Mouse (Mus musculus) left cerebral cortex, postnatal 25 days (tissue): ENCODE results near the gene Ammecr1. TPM values are rescaled to one million over a fixed set of nuclear protein-coding genes. Genes with fewer than 3 reads are reported as not detected.

ENCODE experiments used
- DNase-seq, 2 experiments: peaks; one replicate each; pipeline ENCODE4 v3.0.0; 2022; ENCODE audit warnings: low spot score in 2 of 2, mixed read lengths in 1 of 2
- intact Hi-C: fragments of 180-260 bp; cut with DNase I; formaldehyde crosslinking; loops from one replicate; pipeline ENCODE4 v1.15.1; 2025
- total RNA-seq, 2 experiments: library from RNA; stranded (reverse); gene quantifications; 2 replicates each; pipeline ENCODE4 v1.2.3; 2021

Ammecr1 gene
- total RNA-seq, 2 experiments from 2014 or later: 2.9 to 3.1 TPM

DNA sequence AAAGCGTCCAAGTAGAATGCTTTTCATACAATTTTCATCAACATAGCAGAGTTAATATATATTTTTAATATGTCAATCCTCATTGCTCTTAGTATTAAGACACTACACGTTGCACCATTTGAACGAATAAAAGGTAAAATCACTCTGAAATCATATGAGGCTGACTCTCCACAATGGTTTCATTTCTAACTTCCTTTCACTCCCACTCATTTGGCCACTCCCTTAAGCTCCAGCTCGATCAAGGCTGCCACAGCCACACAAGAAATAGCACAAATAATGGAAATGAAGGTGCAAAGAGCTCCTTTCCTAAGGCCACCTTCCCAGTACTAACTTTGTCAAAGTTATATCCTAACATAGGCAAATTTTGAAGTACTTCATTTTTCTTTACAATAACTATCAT, 38.1 kb downstream of the Ammecr1 start:
- no peak for DNase-seq
- intact Hi-C loops: no loop called here

DNA sequence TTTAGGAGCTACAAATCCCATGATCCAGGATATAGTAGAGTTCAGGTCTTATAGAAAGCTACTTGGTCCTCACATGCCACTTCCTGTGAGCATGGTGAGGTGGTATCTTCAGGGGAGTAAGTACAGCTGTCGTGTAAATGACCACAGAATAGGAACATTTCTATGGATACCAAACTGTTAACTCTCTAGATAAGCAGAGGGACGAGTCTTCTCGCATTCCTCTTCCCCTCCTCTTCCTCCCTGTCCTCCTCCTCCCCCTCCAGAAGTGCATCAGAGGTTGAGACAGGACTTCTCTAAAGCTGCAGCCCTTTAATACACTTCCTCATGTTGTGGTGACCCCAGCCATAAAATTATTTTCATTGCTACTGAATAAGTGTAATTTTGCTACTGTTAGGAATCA, 49.1 kb downstream of the Ammecr1 start:
- intact Hi-C loops: no loop called here
- DNase-seq: no peak

GRCm38 (mm10) chrX:142916719-142917118, 49.8 kb downstream of the Ammecr1 start:
- intact Hi-C loops: no loop called here
- DNase-seq: no peak

DNA sequence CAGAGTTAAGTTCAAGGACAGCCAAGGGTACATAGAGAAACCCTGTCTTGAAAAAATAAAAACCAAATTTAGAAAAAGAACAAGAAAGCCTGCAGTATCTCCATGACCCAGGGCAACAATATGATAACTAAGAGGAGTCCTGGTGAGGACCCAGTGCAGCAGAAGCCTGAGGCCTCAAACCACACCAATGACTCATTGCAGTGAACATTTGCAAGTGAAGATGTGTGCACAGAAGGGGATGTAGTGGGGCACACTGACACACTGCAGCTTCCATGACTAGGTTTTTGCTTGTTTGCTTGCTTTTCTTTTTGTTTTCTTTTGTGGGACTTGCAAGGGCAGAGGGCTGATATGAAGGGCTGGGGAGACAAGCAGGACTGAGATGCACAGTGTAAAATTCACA, 52.3 kb downstream of the Ammecr1 start:
- intact Hi-C loops: no loop called here
- DNase-seq: no peak

- intact Hi-C loops: no loop called here
- DNase-seq: no peak
Observed at GRCm38 (mm10) chrX:142903854-142904253, 62.7 kb downstream of the Ammecr1 start.

DNA sequence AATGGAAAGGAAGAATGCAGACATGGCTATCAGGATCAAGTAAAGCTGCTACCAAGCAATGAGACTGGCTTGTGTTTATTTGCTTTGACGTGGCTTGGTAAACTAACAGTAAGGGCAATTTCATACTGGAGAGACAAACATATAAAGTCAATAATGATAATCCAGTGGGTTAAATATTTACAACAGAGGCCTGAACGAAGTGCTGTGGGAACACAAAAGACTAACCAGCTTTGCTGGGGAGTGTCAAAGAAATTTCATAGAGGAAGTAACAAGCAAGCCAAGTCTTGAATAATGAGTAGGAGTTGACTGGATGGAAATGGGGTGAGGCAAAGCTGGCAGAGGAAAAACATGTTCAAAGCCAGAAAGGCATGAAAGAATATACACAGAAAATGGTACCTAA, 63.9 kb downstream of the Ammecr1 start:
- no peak for DNase-seq

DNA sequence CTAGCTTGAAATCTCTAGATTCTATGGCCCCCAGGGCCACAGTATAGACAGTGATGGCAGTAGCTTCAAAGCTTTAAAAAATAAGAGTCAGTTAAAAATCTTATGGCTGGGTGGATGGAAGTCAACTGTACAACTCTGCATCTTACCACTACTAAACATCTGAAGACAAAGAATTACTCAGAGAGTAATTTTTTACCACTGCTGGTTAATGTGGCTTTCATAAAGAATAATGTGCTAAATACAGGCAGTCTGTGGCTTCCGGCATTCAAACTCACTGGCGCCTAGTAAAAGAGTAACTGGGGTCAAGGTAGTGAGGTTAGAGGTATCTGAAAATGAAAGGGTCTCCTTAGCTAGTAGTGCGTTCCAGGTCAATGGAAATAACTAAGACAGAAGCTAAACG, 64.6 kb downstream of the Ammecr1 start:
- intact Hi-C loops: no loop called here
- no peak for DNase-seq

More for the DNA sequence above, 63.9 kb downstream of the Ammecr1 start:
- intact Hi-C loops: no loop called here

DNA sequence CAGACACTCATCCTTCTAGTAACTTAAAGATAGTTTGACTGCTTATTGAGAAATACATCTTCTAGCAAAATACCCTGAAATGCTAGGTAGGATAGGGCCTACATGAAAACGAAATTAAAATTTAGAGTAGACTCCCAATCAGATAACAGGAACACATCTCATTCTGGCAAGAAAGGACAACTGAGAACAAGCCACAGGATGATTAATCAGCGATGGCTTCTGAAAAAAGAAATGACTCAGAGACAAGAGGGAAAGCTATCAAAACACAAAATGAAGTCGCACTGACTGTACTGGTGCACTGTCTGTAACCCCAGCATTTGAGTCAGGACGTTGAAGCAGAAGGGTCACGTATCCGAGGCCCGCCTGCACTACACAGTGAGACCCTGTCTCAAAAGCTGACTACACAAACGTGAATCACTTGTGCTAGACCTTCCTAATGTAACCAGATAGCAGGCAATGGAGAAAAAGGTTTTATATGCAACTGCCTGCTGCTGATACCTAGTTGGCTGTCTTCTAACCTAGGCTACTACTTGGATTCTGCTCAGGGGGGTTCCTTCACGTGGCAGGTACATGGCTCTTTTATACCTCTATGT, 68.1 kb downstream of the Ammecr1 start:
- peak in 1 of 2 experiments; percentile 1 for DNase-seq
- intact Hi-C loops: no loop called here

DNA sequence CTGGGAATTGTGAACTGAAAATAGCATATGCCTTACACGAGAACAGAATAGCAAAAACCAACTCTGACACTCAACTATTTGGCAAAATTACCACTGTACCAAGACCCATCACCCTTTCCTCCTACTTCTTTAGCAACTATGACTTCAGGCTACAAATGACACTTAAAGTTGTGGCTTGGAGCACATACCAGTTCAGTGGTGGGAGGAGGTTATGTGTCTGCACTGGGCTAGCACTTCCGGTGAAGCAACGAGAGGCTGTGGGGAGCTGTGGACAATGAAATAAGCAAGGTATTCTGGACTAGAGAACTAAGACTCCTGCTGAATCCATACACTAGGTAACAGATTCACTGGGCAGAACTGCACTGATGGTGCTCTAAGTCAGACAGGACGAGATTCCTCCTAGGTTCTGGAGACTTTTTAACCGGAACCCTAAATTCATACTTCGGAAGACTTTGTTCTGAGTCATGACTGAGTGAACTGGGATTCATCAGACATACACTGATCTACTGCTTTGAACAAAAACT, 69.0 kb downstream of the Ammecr1 start:
- no peak for DNase-seq
- intact Hi-C loops: no loop called here

DNA sequence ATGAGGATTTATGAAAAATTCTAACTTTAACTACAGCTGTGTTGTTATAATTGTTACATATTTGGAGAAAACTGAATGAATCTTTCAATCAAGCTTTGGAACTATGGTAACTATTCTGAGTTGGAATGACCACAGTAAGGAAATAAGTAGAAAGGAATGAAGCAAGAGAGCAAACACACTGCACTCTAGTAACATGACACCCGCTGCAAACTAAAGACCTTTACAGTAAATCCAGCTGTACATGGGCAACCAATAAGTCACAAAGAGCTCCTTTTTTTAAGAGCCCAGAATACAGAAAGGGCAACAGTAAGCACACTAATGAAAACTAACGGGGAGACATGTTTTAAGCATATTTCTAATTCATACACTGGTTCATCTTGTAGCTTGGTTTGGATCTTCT, 71.2 kb downstream of the Ammecr1 start:
- no peak for DNase-seq
- intact Hi-C loops: no loop called here

DNA sequence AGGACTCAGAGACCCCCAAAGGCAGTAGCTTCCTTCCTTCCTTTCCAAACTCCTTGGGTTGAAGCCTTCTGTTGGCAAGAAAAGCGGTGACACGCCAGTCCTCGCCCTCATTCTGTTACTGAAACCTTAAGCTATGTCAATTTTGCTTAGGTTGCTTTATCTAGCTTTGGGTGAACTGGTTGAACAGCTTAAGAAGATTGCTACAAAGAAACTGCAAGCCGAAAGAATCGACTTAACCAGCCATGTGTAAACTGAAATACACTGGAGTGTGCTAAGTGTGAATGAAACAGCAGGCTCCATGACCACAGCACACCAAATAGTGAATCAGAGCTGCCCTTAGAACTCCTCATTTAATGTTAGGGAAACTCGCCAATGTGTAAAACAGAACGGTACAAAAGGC, 80.6 kb downstream of the Ammecr1 start:
- DNase-seq: no peak
- intact Hi-C loops: no loop called here

DNA sequence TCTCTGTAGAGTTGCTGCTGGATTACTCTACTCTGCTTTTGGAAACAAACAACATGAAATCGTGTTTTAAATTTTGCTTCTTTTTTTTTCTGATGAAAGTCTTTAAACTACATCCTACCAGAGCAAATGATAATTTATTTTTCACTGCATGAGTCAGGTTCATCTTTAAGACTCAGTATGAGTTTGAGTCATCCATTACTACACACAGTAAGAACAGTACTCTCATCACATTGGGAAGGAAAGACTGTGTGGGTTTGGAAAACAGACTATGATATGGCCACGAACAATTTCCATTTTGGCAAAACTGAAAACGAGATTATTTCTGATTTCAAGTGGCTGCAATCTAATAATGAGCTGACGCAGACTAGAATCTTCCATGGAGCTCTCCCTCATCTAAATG, 82.9 kb downstream of the Ammecr1 start:
- intact Hi-C loops: no loop called here
- no peak for DNase-seq

DNA sequence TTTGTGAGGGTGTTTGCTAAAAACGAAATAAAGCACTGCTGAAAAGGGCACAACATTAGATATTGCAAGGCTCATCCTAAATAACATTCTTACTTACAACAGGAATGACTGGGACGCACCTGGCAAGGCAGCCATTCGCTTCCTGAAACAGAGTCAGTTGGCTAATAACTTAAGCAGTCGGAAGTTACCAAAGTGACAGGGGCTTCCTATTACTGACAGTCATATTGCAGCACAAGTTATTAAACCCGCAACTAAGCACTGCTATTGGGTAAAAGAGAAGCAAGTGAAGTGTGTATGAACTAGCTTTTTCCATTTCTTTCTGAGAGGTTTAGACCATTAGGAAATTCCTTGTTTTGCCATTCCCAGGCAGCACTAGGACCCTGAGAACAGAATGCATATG, 84.3 kb downstream of the Ammecr1 start:
- no peak for DNase-seq
- intact Hi-C loops: no loop called here

DNA sequence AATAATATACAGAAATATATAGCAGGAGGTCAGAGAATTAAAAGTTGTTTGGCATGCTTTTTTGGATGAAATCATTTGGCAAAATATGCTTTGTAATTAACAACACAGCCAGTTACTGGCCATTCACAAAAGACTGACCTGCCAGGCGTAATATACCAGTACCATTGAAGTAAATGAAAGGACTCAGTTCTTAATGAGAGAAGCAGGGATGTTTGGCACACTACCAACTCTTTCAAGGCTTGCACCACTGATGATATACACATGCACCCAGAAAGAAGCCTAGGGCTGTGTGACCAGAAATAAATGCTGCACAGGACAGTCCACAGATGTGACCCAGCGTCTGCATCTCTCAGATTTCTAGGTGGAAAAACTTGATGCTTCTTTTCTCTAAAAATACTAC, 96.7 kb downstream of the Ammecr1 start:
- DNase-seq: no peak
- intact Hi-C loops: no loop called here

DNA sequence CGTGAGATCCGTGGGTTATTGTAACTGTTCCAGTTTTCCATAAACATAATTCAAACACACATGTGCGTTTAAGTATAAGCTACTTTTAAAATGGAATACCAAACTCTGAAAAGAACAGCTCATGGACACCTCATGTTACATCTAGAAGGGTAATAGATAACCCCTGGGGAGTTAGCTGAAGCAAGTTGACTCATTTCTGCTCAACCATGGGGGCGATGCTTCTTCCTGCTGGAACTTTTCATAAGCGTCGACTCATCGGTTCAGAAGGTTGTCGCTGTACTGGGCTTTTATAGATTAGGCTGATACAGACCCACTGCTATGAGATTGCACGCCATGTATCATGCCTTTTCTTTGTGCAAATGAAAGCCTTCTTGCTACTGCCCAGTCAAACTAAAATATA, 118.5 kb downstream of the Ammecr1 start:
- DNase-seq: no peak
- intact Hi-C loops: no loop called here

- intact Hi-C loops: no loop called here
- DNase-seq: no peak
Observed at GRCm38 (mm10) chrX:142846266-142846665, 120.3 kb downstream of the Ammecr1 start.

GRCm38 (mm10) chrX:142841916-142842315, 124.6 kb downstream of the Ammecr1 start:
- DNase-seq: no peak
- intact Hi-C loops: no loop called here

DNA sequence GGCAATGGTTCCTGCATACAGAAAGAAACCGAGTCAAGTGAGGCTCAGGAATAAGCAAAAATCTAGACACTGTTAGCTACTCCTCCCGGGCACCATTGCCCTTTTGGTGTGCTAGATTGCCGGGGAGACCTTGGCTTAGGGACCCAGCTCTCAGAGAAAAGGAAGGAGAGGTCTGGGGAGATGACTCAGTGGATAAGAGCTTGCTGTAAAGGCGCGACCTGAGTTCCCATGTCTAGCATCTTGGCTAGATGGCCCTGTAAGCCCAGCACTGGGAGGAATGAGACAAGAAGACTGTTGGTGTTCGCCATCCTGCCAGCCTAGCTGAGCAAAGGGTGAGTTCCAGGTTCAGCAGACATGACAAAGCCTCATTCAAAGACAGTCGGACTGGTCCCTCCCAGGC, 127.1 kb downstream of the Ammecr1 start:
- no peak for DNase-seq
- intact Hi-C loops: no loop called here

DNA sequence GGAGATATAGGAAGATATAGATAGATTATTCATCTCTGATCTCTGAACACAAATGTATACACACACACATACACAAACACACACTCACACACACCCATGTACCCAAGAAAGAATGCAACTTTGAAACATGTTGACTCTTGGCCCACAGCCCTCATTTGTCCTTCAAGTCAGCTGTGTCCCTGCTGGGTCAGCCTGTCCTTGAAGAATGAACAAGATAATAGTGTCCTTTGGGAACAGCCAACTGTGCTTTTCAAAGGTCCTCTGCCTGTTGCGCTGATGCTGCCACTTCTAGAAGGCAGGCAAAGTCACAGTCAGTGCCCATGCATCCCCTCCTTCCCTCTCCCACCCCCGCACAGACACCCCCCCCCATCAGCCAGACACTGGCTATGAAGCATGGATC, 127.7 kb downstream of the Ammecr1 start:
- no peak for DNase-seq
- intact Hi-C loops: no loop called here

DNA sequence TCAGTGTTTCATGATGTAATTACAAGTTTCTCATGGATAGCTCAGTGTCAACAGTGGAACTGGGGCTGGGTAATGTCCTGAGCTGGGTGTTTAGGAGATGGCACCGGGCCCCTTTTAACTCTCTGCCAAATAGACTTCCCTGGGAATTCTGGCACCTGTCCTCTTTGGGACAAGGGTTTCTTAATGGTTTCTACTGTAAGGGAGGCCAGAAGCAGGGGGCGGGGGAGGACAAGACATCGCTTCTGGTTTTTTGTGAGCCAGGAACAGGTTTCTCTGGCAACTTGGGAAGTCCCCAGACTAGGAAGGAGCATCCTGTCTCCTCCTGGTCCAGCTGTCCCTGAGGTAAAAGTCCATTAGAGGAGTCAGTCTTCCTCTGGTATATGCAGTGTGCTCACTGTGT, 129.2 kb downstream of the Ammecr1 start:
- intact Hi-C loops: no loop called here
- DNase-seq: no peak

DNA sequence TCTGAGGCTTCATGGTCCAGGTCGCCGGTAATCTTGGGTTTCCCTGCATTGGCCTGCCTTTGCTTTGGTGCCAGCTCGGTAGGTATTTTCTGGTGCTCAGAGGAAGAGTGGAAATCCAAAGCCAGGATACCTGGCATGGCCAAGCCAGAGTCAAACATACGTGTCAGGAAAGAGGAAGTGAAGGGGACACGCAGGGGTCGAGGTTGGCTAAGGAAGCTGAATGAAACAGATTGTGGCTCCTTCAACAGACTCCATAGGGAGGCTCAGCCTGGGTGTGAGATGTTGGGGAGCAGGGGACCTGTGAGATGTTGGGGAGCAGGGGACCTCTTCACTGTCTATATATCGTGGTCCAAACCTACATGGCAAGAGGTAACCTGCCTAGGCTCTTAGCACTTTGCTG, 130.1 kb downstream of the Ammecr1 start:
- intact Hi-C loops: no loop called here
- DNase-seq: no peak

- intact Hi-C loops: no loop called here
Observed at GRCm38 (mm10) chrX:142834807-142835206, 131.7 kb downstream of the Ammecr1 start.

More at GRCm38 (mm10) chrX:142834807-142835206, 131.7 kb downstream of the Ammecr1 start:
- DNase-seq: no peak
